Comparison of ENCODE assay signal across 8 mouse cellular contexts in genomic region chr5:32136301-32136863, GRCm38 (mm10). TPM values are rescaled to one million over a fixed set of nuclear protein-coding genes. Genes with fewer than 3 reads are reported as not detected.
DNase-seq lines count a peak whose midpoint lies in the region; ATAC-seq and TF ChIP-seq lines count a peak whose summit lies in the region.

No protein-coding gene starts in this region.

- ATAC-seq in forebrain, postnatal 0 days: no peak

- no peak for TF ChIP-seq RAD21 in MEL (IDR thresholded peaks at IDR 0.05; ENCODE audit: low read depth, low read length)

- no peaks in the 10 kb centered on the region for H3K9me3 ChIP-seq in MEL (replicated peaks; ENCODE audit: insufficient read depth, low read length)
- no peaks in the 10 kb centered on the region for H3K9me3 ChIP-seq in forebrain, postnatal 0 days (ENCODE audit: low read length)
- no peaks in the 10 kb centered on the region for H3K9me3 ChIP-seq in hindbrain, embryonic 10.5 days

- peaks cover 0 to 18% of the 10 kb centered on the region in 2 experiments; a peak in 2 of 4 replicates for H3K4me1 ChIP-seq in MEL (ENCODE audit: control insufficient read depth in 1 of 2, insufficient read depth in 2 of 2, low read length in 2 of 2)
- peaks cover 9% of the 10 kb centered on the region; the same call in 1 of the 2 replicates for H3K4me1 ChIP-seq in forebrain, postnatal 0 days (ENCODE audit: insufficient read depth)
- H3K4me1 ChIP-seq in hindbrain, embryonic 10.5 days (replicated peaks): peaks cover 46% of the 10 kb centered on the region

- H3K79me2 ChIP-seq in MEL (ENCODE audit: control insufficient read depth, insufficient read depth, low read length, poor library complexity): peaks cover 17% of the 10 kb centered on the region

- TF ChIP-seq CTCF in MEL (IDR thresholded peaks at IDR 0.05 in 2 of 3, conservative IDR thresholded peaks at IDR 0.05 in 1 of 3; ENCODE audit: control insufficient read depth in 1 of 3, insufficient read depth in 1 of 3, low read depth in 2 of 3, low read length in 3 of 3, poor library complexity in 1 of 3, severe bottlenecking in 1 of 3): no peak
- TF ChIP-seq CTCF in brain, embryonic 14.5 days (IDR thresholded peaks at IDR 0.05; ENCODE audit: borderline replicate concordance, extremely low read depth, insufficient read depth, insufficient read length): no peak
- no peak for TF ChIP-seq CTCF in forebrain, postnatal 0 days (IDR thresholded peaks at IDR 0.05; ENCODE audit: low read depth)

- H3K36me3 ChIP-seq in MEL (ENCODE audit: control insufficient read depth in 1 of 2, insufficient read depth in 2 of 2, low read length in 2 of 2): peaks cover 0 to 23% of the 10 kb centered on the region in 2 experiments; a peak in 2 of 4 replicates
- no peaks in the 10 kb centered on the region for H3K36me3 ChIP-seq in forebrain, postnatal 0 days (ENCODE audit: insufficient read depth)
- H3K36me3 ChIP-seq in hindbrain, embryonic 10.5 days: no peaks in the 10 kb centered on the region

- peak in 1 of 2 experiments; percentile 3; a peak in 1 of 4 replicates for TF ChIP-seq POLR2A in MEL (IDR thresholded peaks at IDR 0.05; ENCODE audit: control insufficient read depth in 1 of 2, insufficient read depth in 1 of 2, low read depth in 1 of 2, low read length in 2 of 2, poor library complexity in 1 of 2)
- TF ChIP-seq POLR2A in brain, embryonic 14.5 days (IDR thresholded peaks at IDR 0.05; ENCODE audit: borderline replicate concordance, extremely low read depth, insufficient read depth, insufficient read length, poor library complexity, severe bottlenecking): no peak

- H3K4me3 ChIP-seq in MEL (ENCODE audit: control insufficient read depth in 1 of 2, insufficient read depth in 1 of 2, low read depth in 2 of 2, low read length in 2 of 2): peak overlapping the region; percentile 70 to 82
- H3K4me3 ChIP-seq in forebrain, postnatal 0 days (ENCODE audit: low read depth, low read length): peak overlapping the region; percentile 47
- peak overlapping the region; percentile 72 for H3K4me3 ChIP-seq in hindbrain, embryonic 10.5 days

- no peak for TF ChIP-seq EP300 in MEL (IDR thresholded peaks at IDR 0.05; ENCODE audit: low read depth in 1 of 2, low read length in 2 of 2)

- H3K27ac ChIP-seq in MEL (ENCODE audit: control insufficient read depth, low read depth, low read length): peak overlapping the region; percentile 95
- H3K27ac ChIP-seq in forebrain, postnatal 0 days (ENCODE audit: low read depth, low read length): peak overlapping the region; percentile 76
- peak overlapping the region; percentile 89 for H3K27ac ChIP-seq in hindbrain, embryonic 10.5 days

- peak overlapping the region; percentile 95 for H3K4me2 ChIP-seq in forebrain, postnatal 0 days (ENCODE audit: low read depth)

- DNase-seq in MEL (ENCODE audit: low read depth, low spot score): peak; percentile 85
- peak; percentile 29 for DNase-seq in brain, embryonic 14.5 days (ENCODE audit: low read depth)
- DNase-seq in forebrain, postnatal 0 days: no peak
- peak; percentile 62 for DNase-seq in hindbrain, embryonic 10.5 days (ENCODE audit: low spot score)
- peak; percentile 55 to 64 for DNase-seq in layer of hippocampus, postnatal 10 days (ENCODE audit: low spot score in 2 of 2)
- DNase-seq in lung, postnatal 25 days (ENCODE audit: low spot score): peak; percentile 77
- DNase-seq in right cerebral cortex, postnatal 14 days: peak; percentile 50
- peak; percentile 64 for DNase-seq in yolk sac, embryonic 10.5 days (ENCODE audit: low spot score)

- peak overlapping the region; percentile 93 for H3K9ac ChIP-seq in MEL (ENCODE audit: control insufficient read depth, low read depth, low read length, poor library complexity, severe bottlenecking)
- H3K9ac ChIP-seq in forebrain, postnatal 0 days: peak overlapping the region; percentile 61

- WGBS in forebrain, postnatal 0 days: under 1% methylated on average over 63 of the region's 63 CpGs
- WGBS in hindbrain, embryonic 10.5 days: under 1% methylated on average over 63 of the region's 63 CpGs

- H3K27me3 ChIP-seq in MEL (ENCODE audit: control insufficient read depth in 1 of 2, insufficient read depth in 2 of 2, low read length in 2 of 2): 0 out of 4 replicates have a peak, but pooled peaks cover 0 to 1% of the 10 kb centered on the region in 2 experiments
- H3K27me3 ChIP-seq in forebrain, postnatal 0 days (ENCODE audit: insufficient read depth, low read length): no peaks in the 10 kb centered on the region
- peaks cover 78% of the 10 kb centered on the region for H3K27me3 ChIP-seq in hindbrain, embryonic 10.5 days (ENCODE audit: insufficient read depth, poor library complexity, severe bottlenecking)

TF ChIP-seq in MEL, 35 proteins besides CTCF, POLR2A, EP300 and RAD21:
- TF ChIP-seq BHLHE40 (IDR thresholded peaks at IDR 0.05; ENCODE audit: borderline replicate concordance, low read depth, low read length) (no peak), NELFE (IDR thresholded peaks at IDR 0.05; ENCODE audit: low read depth, low read length) (peak; percentile 46; the same call in 1 of the 2 replicates), RCOR1 (IDR thresholded peaks at IDR 0.05; ENCODE audit: low read depth, low read length) (no peak), GABPA (IDR thresholded peaks at IDR 0.05; ENCODE audit: low read depth, low read length) (no peak), HCFC1 (IDR thresholded peaks at IDR 0.05; ENCODE audit: low read depth, low read length) (0 out of 2 replicates have a peak, but pooled peaks have one; percentile 50), TAL1 (IDR thresholded peaks at IDR 0.05; ENCODE audit: low read length) (no peak), CHD1 (IDR thresholded peaks at IDR 0.05; ENCODE audit: low read depth, low read length) (no peak), MYC (IDR thresholded peaks at IDR 0.05; ENCODE audit: low read depth, low read length) (no peak), MAZ (IDR thresholded peaks at IDR 0.05; ENCODE audit: low read depth, low read length) (peak; percentile 85; the same call in 1 of the 2 replicates), ELF1 (IDR thresholded peaks at IDR 0.05; ENCODE audit: low read depth, low read length) (peak; percentile 55; the same call in 1 of the 2 replicates), USF1 (IDR thresholded peaks at IDR 0.05; ENCODE audit: low read depth, low read length) (no peak), SMC3 (IDR thresholded peaks at IDR 0.05; ENCODE audit: low read depth, low read length) (0 out of 2 replicates have a peak, but pooled peaks have one; percentile 2), ZC3H11A (IDR thresholded peaks at IDR 0.05; ENCODE audit: low read depth, low read length) (no peak), MXI1 (IDR thresholded peaks at IDR 0.05; ENCODE audit: low read depth, low read length) (peak; percentile 31; the same call in 1 of the 2 replicates), E2F4 (IDR thresholded peaks at IDR 0.05; ENCODE audit: borderline replicate concordance, low read depth, low read length) (peak; percentile 63; the same call in 1 of the 2 replicates), TCF12 (IDR thresholded peaks at IDR 0.05; ENCODE audit: low read depth, low read length) (peak; percentile 42), ETS1 (IDR thresholded peaks at IDR 0.05; ENCODE audit: low read depth, low read length) (0 out of 2 replicates have a peak, but pooled peaks have one; percentile 4), MEF2A (IDR thresholded peaks at IDR 0.05; ENCODE audit: extremely low read depth, insufficient replicate concordance, low read depth, low read length, poor library complexity, severe bottlenecking) (no peak), MAX (IDR thresholded peaks at IDR 0.05; ENCODE audit: low read length) (peak; percentile 54; the same call in 1 of the 2 replicates), NRF1 (IDR thresholded peaks at IDR 0.05; ENCODE audit: insufficient read depth, low read depth, low read length, poor library complexity, severe bottlenecking) (0 out of 2 replicates have a peak, but pooled peaks have one; percentile 43), POLR2AphosphoS2 (IDR thresholded peaks at IDR 0.05; ENCODE audit: low read length) (no peak), TBP (IDR thresholded peaks at IDR 0.05; ENCODE audit: low read depth, low read length) (no peak), JUND (IDR thresholded peaks at IDR 0.05; ENCODE audit: low read depth, low read length) (no peak), ZNF384 (IDR thresholded peaks at IDR 0.05; ENCODE audit: low read depth, low read length) (no peak)

RNA-seq across cellular contexts. Expression of gene Fosl2, which starts 0.8 kb away (rescaled TPM):
- total RNA-seq in MEL (2012; rRNA removed): 3.3 and 3.8 TPM in 2 replicates
- polyA plus RNA-seq in MEL (2012; ENCODE audit: insufficient read depth in 1 of 2, insufficient read length in 2 of 2, low read depth in 1 of 2, low replicate concordance in 2 of 2, missing spikeins in 1 of 2): 10 to 100 TPM; 12.0 to 22.1 TPM
- polyA plus RNA-seq in brain, embryonic 14.5 days (2012; rRNA removed): 3.2 and 3.4 TPM in 2 replicates
- total RNA-seq in forebrain, postnatal 0 days (2014; rRNA removed): 20.8 and 21.9 TPM in 2 replicates
- 3.0 and 4.0 TPM in 2 replicates for polyA plus RNA-seq in forebrain, postnatal 0 days (2015; fragmentation: Nextera tagmentation; extraction: Ambion mirVana)
- polyA plus RNA-seq in hindbrain, embryonic 10.5 days (2016; fragmentation: Nextera tagmentation; extraction: Ambion mirVana): 0.42 and 0.55 TPM in 2 replicates
- total RNA-seq in layer of hippocampus, postnatal 10 days (2021): 10 to 100 TPM; 51.7 to 54.5 TPM
